Mouse (Mus musculus): ENCODE measurements around the gene Herc1.

The Herc1 gene

DNA sequence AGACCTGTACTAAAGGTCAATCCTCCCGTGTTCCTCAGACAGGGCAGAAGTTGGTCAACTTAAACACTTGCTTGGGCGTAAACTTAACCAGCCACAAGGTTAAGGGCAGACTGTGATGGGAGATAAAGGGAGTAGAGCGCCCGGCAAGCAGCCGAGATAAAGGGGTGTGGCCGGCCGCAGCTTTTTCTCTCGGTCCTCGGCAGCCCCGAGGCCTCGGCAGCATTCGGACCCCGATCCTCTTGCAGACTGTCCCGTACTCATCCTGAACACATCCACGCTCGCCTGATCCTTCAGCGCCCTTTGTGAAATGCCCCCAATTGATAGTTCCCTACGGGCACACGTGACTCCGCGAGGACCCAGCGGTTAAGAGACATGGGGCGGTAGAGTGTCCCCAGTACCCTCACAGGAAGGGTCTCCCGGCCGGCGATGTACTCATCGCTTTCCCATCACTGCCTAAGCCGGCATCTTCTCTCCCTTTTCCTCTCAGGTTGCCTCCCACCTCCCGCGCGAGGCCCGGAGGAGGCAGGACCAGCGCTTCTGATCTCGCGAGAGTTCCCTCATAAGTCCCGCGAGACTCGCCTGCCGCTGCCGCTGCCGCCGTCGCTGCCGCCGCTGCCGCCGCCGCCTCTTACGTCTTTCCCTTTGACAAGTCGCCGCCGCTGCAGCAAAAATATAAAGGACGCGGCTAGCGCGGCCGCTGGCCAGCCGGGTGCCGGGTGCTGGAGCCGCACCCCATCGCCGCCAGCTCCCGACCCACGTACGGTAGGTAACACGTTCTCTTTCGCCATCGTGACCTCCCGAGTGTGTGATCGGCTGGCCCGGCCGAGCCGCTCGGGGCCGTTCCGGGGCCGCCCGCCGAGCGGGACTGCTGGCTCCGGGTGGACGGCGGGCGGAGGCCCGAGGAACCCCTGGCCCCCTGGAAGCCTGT, at the start of gene Herc1:
TSS of gene Herc1 (plus strand) at position 591 of the 928 bp plus-strand sequence.
- DNase-seq = peak; percentile 95

GRCm38 (mm10) chr9:66304320-66305090, 45.7 kb upstream of the Herc1 start:
- DNase-seq = no peak

- DNase-seq = peak; percentile 51
Observed at GRCm38 (mm10) chr9:66305121-66306112, 44.8 kb upstream of the Herc1 start.

DNA sequence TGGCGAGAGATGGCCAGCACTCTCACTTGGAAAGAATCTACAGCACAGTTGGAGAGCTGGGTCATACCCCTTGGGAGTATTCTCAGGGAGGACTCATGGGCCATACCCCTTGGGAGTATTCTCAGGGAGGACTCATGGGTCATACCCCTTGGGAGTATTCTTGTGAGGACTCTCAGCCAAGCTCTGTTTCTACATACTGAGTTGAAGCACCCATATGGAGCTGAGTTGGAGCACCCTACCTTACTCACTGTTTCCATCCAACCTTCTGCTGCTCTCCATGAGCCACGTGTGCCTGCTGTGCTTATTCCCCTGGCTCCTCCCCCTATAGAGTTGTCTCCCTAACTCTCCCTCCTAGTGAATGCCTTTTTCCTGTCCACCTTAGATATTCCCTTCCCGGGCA, 43.8 kb upstream of the Herc1 start:
- DNase-seq = no peak

DNA sequence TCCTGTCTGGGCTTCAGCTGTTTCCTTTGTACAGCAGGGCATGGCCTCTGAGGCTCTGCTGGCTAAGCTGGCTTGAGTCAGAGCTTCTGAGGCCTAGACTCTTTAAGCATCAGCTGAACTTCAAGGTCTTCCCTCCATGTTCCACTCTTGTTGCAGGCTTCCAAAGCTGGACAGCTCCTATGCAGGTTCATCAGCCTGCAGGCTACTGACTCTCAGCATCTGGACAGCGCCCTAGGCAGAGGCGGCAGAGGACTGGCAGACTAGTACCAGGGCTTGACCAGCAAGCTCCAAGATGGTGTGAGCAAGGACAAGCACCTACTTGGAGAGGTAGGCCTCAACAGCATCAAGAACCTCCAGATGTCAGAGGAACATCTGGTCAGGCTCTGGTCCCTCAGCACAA, 42.9 kb upstream of the Herc1 start:
- DNase-seq = no peak

- DNase-seq = no peak
Observed at GRCm38 (mm10) chr9:66308741-66309140, 41.5 kb upstream of the Herc1 start.

- DNase-seq = no peak
Observed at GRCm38 (mm10) chr9:66311458-66311857, 38.8 kb upstream of the Herc1 start.

- no peak for DNase-seq
Observed at GRCm38 (mm10) chr9:66316603-66317002, 33.6 kb upstream of the Herc1 start.

GRCm38 (mm10) chr9:66322010-66322931, 28.0 kb upstream of the Herc1 start:
- DNase-seq = peak; percentile 94

GRCm38 (mm10) chr9:66326879-66327278, 23.4 kb upstream of the Herc1 start:
- no peak for DNase-seq

DNA sequence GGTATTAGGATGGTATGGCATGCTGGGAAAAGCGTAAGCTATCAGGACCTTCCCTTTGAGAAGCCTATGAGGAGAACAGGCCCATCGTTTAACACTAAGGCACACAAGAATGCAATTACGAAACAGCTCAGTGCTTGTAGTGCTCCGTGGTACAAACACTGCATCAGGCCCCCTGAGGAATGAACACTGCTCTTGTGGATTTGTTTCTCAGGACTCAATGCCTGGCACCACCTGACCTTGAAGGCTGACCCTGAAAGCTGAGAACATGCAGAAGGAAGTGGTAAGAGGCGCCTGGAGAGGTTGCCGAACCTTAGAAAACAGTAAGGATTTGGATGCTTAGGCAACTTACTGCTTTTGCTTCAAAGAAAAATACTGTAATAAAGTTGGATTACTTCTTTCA, 20.8 kb upstream of the Herc1 start:
- no peak for DNase-seq

- no peak for DNase-seq
Observed at GRCm38 (mm10) chr9:66330437-66330836, 19.8 kb upstream of the Herc1 start.

DNA sequence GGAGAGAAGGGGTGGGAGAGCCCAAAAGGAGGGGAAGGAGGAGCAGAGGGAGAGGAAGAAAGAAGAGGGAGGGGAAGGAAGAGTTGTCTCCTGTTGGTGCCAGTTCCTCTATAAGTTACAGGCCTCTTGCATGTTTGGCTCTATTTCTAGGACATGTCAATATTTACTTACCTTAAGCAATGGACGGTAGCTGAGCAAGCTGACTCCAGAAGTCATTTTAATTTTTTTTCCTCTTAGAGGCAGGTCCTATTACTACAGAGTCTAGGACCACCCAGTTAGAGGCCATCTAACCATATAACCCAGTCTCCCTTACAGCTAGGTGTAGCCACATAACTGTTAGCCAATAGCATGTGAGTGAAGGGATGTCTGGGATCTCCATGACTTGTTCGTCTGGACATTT, 18.7 kb upstream of the Herc1 start:
- DNase-seq = no peak

DNA sequence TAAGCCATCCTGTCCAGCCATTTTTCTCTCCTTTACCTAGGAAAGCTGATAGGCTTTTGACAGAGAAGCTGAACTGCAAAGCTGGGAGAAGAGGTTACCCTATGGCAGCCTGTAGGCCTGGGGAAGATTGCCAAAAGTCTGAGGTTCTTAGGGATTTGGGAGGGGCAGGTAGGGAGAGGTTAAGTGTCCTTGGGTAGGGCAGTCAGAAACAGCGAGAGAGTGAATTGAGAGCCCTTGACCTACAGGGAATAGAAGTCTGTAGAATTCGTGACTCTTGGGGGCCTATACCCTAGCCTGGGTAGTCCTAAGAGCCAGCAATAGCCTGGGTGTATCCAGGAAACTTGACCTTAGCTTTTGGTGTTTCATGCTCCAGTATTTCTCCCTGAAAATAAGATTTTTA, 17.9 kb upstream of the Herc1 start:
- DNase-seq = no peak

DNA sequence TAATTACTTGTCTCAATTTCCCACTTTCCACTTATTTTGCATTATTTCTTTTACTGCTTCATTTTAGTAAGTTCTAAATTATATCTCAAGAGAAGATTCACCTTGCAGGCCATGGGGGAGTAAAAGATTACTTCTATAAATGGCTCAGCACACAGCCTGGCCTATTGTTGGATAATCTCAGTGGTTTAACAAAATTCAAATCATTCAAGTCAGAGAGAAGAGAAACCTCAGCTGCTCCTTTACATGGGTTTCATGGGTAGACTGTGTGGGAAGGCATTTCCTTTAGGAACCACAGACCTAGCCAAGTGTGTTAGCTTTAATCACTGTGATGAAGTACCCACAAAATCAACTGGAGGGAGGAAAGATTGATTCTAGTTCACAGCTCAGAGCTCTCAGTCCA, 13.0 kb upstream of the Herc1 start:
- DNase-seq = no peak

- DNase-seq = no peak
Observed at GRCm38 (mm10) chr9:66338005-66338782, 12.1 kb upstream of the Herc1 start.

GRCm38 (mm10) chr9:66339714-66340113, 10.5 kb upstream of the Herc1 start:
- no peak for DNase-seq

GRCm38 (mm10) chr9:66340394-66341094, 9.7 kb upstream of the Herc1 start:
- DNase-seq = no peak

DNA sequence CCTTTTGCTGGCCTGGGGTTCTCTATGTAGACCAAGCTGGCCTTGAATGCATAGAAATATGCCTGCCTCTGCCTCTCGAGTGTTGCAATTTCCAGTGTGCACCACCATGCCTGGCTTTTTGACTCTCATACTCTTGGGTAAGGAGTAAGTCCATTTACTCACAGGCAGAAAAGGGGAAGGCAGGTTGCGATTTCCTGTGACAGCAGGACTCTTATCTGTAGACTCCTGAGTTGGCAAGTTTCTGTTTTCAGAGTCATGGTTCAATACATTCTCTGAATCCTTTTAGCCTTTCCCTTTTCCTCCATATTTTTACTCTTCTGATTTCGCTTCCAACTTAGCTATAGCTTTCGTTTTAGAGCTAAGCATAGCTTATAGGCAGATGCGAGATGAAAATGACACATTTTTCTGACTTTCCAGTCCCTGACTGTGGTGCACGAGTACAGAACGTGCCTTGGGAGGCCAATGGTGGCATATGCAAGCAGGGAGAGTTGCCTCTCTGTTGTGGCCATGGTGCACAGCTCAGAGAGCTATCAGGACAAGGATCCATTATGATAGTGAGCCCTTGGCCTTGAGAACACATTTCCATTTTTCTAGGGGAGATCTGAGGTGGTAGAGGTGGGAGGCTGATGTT, 2.7 kb upstream of the Herc1 start:
- no peak for DNase-seq

All from cerebellum, adult 11 months (tissue).